Mouse (Mus musculus): ENCODE data around the gene Henmt1.

- TF ChIP-seq POLR2A (IDR thresholded peaks at IDR 0.05; ENCODE audit: borderline replicate concordance, insufficient read depth, low read length): peak; percentile 91
- TF ChIP-seq CTCF (IDR thresholded peaks at IDR 0.05; ENCODE audit: borderline replicate concordance, insufficient read depth, low read depth, low read length): no peak
These were observed 27.9 kb upstream of the Henmt1 start, which contains the start of gene Prpf38b for GRCm38 (mm10) chr3:108911548-108912413.
